8 mouse cellular contexts compared by ENCODE assay signal in the genomic region with DNA sequence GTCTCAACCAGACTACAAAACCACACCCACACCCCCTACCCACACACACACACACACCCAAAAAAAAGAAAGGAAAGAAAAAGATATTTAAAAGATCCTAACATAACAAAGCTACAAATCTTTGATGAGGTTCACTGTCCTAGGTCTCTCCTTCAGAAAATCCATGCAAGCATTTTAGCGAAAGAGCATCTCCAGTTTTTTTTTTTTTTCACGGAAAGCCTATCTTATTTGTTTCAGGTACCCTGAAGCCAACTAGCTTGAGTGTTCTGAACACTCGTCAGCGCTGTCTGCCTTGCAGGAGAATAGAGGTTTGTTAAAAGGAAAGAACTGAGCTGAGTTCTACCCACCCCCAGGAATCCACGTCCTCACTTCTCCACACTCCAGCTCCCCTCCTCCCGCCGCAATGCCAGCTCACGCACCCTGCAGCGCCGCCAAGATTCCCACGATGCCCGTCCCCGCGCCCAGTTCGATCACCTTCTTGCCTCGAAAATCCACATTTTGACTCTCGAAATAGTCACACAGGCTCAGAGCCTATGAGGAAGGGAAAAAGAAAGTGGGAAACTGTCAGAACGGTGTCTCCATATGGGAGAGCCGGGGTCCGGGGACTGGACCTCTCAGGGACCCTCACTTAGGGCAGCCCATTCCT. TPM values are rescaled to one million over a fixed set of nuclear protein-coding genes. Genes with fewer than 3 reads are reported as not detected.
DNase-seq lines count a peak whose midpoint lies in the region; ATAC-seq lines count a peak whose summit lies in the region.

No protein-coding gene starts in this region.

- H3K9me3 ChIP-seq in embryonic facial prominence, embryonic 15.5 days (replicated peaks): no peaks in the 10 kb centered on the region
- H3K9me3 ChIP-seq in midbrain, embryonic 15.5 days: no peaks in the 10 kb centered on the region

- H3K9ac ChIP-seq in embryonic facial prominence, embryonic 15.5 days: peak overlapping the region; percentile 77
- peak overlapping the region; percentile 60 for H3K9ac ChIP-seq in midbrain, embryonic 15.5 days

- peak overlapping the region; percentile 89 for H3K4me3 ChIP-seq in embryonic facial prominence, embryonic 15.5 days (replicated peaks)
- peak overlapping the region; percentile 80 for H3K4me3 ChIP-seq in midbrain, embryonic 15.5 days

- peak overlapping the region; percentile 90 for H3K27ac ChIP-seq in embryonic facial prominence, embryonic 15.5 days (replicated peaks)
- H3K27ac ChIP-seq in midbrain, embryonic 15.5 days: no peak overlapping the region

- peak overlapping the region; percentile 97 for H3K4me2 ChIP-seq in embryonic facial prominence, embryonic 15.5 days (replicated peaks)
- H3K4me2 ChIP-seq in midbrain, embryonic 15.5 days: peak overlapping the region; percentile 91

- H3K4me1 ChIP-seq in embryonic facial prominence, embryonic 15.5 days: peaks cover 23% of the 10 kb centered on the region
- H3K4me1 ChIP-seq in midbrain, embryonic 15.5 days: peaks cover 16% of the 10 kb centered on the region

- no peak; the same call in 1 of the 2 replicates for ATAC-seq in embryonic facial prominence, embryonic 15.5 days (ENCODE audit: insufficient number of reproducible peaks, low FRiP score, low TSS enrichment, low read depth)
- peak; percentile 12 for ATAC-seq in midbrain, embryonic 15.5 days (replicated peaks)

- DNase-seq in kidney, adult 18-20 months: peak; percentile 39
- no peak for DNase-seq in kidney, adult 11 months
- DNase-seq in MN1 (ENCODE audit: low spot score): peak; percentile 69
- peak; percentile 45 for DNase-seq in kidney, postnatal 10 days
- DNase-seq in layer of hippocampus, postnatal 36 days: no peak
- no peak for DNase-seq in adrenal gland, adult 18-20 months (ENCODE audit: low spot score in 2 of 2)

- under 1% methylated on average over 20 of the region's 20 CpGs for WGBS in embryonic facial prominence, embryonic 15.5 days
- 2% methylated on average over 20 of the region's 20 CpGs for WGBS in midbrain, embryonic 15.5 days

- no peaks in the 10 kb centered on the region for H3K27me3 ChIP-seq in embryonic facial prominence, embryonic 15.5 days
- H3K27me3 ChIP-seq in midbrain, embryonic 15.5 days (replicated peaks): peaks cover 6% of the 10 kb centered on the region

- H3K36me3 ChIP-seq in embryonic facial prominence, embryonic 15.5 days: peaks cover 14% of the 10 kb centered on the region
- no peaks in the 10 kb centered on the region for H3K36me3 ChIP-seq in midbrain, embryonic 15.5 days (replicated peaks)

RNA-seq across cellular contexts. Expression of a gene that starts 0.5 kb away (rescaled TPM):
- polyA plus RNA-seq in embryonic facial prominence, embryonic 15.5 days (2015; fragmentation: Nextera tagmentation; extraction: Ambion mirVana): 55.2 and 61.7 TPM in 2 replicates
- 20.5 and 21.7 TPM in 2 replicates for polyA plus RNA-seq in midbrain, embryonic 15.5 days (2015; fragmentation: Nextera tagmentation; extraction: Ambion mirVana)
- 10 to 100 TPM; 12.0 to 12.6 TPM for total RNA-seq in layer of hippocampus, postnatal 36 days (2021)
- 10 to 100 TPM; 16.0 to 18.2 TPM for total RNA-seq in adrenal gland, adult 18-20 months (2021)

RNA-seq across cellular contexts. Expression of a gene that starts 0.6 kb away (rescaled TPM):
- 1.3 TPM in 2 replicates for polyA plus RNA-seq in embryonic facial prominence, embryonic 15.5 days (2015; fragmentation: Nextera tagmentation; extraction: Ambion mirVana)
- polyA plus RNA-seq in midbrain, embryonic 15.5 days (2015; fragmentation: Nextera tagmentation; extraction: Ambion mirVana): 0.08 and 0.37 TPM in 2 replicates
- under 1 TPM; 0.27 to 0.30 TPM for total RNA-seq in layer of hippocampus, postnatal 36 days (2021)
- total RNA-seq in adrenal gland, adult 18-20 months (2021): under 1 TPM; 0.26 to 0.27 TPM

RNA-seq across cellular contexts. Expression of a gene that starts 7.4 kb away (rescaled TPM):
- polyA plus RNA-seq in embryonic facial prominence, embryonic 15.5 days (2015; fragmentation: Nextera tagmentation; extraction: Ambion mirVana): 0.13 and 0.41 TPM in 2 replicates
- polyA plus RNA-seq in midbrain, embryonic 15.5 days (2015; fragmentation: Nextera tagmentation; extraction: Ambion mirVana): 0.06 and 0.18 TPM in 2 replicates
- 1 to 10 TPM; 1.6 to 1.7 TPM for total RNA-seq in layer of hippocampus, postnatal 36 days (2021)
- total RNA-seq in adrenal gland, adult 18-20 months (2021): under 1 TPM; 0.42 to 0.56 TPM

RNA-seq across cellular contexts. Expression of a gene that starts 10.1 kb away (rescaled TPM):
- polyA plus RNA-seq in embryonic facial prominence, embryonic 15.5 days (2015; fragmentation: Nextera tagmentation; extraction: Ambion mirVana): 68.8 and 75.4 TPM in 2 replicates
- polyA plus RNA-seq in midbrain, embryonic 15.5 days (2015; fragmentation: Nextera tagmentation; extraction: Ambion mirVana): 57.3 and 62.7 TPM in 2 replicates
- total RNA-seq in layer of hippocampus, postnatal 36 days (2021): 10 to 100 TPM; 25.8 to 28.0 TPM
- total RNA-seq in adrenal gland, adult 18-20 months (2021): 10 to 100 TPM; 55.1 to 61.3 TPM

RNA-seq across cellular contexts. Expression of a gene that starts 19.3 kb away (rescaled TPM):
- polyA plus RNA-seq in embryonic facial prominence, embryonic 15.5 days (2015; fragmentation: Nextera tagmentation; extraction: Ambion mirVana): 1.8 and 2.4 TPM in 2 replicates
- 8.4 and 8.9 TPM in 2 replicates for polyA plus RNA-seq in midbrain, embryonic 15.5 days (2015; fragmentation: Nextera tagmentation; extraction: Ambion mirVana)
- 10 to 100 TPM; 21.3 to 21.6 TPM for total RNA-seq in layer of hippocampus, postnatal 36 days (2021)
- total RNA-seq in adrenal gland, adult 18-20 months (2021): 1 to 10 TPM; 6.3 to 6.8 TPM

Comparison
In these comparisons a context has a peak if more than half of its experiments do, and no peak if none do; other contexts are left out.
1. DNase-seq: peak in kidney, adult 18-20 months (single experiment), MN1 (single experiment) and kidney, postnatal 10 days (single experiment); none in kidney, adult 11 months (single experiment), layer of hippocampus, postnatal 36 days (0 of 2) and adrenal gland, adult 18-20 months (0 of 2).